Mouse (Mus musculus) liver, adult 2 months (tissue): ENCODE measurements around the gene Gm6793.

Experiments
- CTCF ChIP-seq: fragments of 200-500 bp; IDR thresholded peaks from 2 replicates; pipeline ENCODE4 v1.5.1; 2011; ENCODE audit warnings: low read depth, low read length, control low read depth
- POLR2A ChIP-seq: fragments of 200-500 bp; IDR thresholded peaks from 2 replicates; pipeline ENCODE4 v1.6.1; 2011; ENCODE audit warnings: low read length, control low read depth; ENCODE audit not compliant: insufficient read depth; ENCODE audit errors: extremely low read depth

GRCm38 (mm10) chr8:111974138-111974537, 40.7 kb downstream of the Gm6793 start:
- TF ChIP-seq POLR2A (no peak), CTCF (no peak)
